Mouse (Mus musculus): ENCODE measurements around the gene Cops9.

DNA sequence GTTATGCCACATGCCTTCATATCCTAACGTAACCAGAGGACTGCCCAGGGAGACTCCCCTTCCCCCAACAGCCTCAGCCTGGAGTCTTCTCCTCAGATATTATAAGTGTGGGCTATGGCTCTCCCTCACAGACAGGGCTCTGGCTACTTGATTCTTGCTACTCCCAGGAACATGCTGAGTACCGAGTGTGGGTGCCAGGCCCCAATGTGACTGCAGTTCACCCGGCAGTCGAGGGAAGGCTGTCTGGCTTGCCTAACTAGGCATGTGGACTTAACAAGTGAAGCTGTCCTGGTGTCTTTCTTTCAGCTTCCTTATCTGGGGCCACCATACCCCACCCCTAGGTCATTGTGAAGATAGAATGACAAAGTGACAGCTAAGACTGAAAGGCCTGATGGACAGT lies 1.9 kb upstream of the Cops9 start:
- no peak for TF ChIP-seq CTCF (IDR thresholded peaks at IDR 0.05; ENCODE audit: extremely low read depth, insufficient read length, insufficient replicate concordance, low read depth, low read length)
- TF ChIP-seq POLR2A (IDR thresholded peaks at IDR 0.05; ENCODE audit: low read depth, low read length), result no peak
